Mouse (Mus musculus): ENCODE measurements around the gene Coro7. TPM values are rescaled to one million over a fixed set of nuclear protein-coding genes. Genes with fewer than 3 reads are reported as not detected.
A peak's percentile ranks its signal among the peaks of the same experiment; 100 is the strongest.

Coro7 gene
- polyA plus RNA-seq, 1 experiment: 60.6 TPM

DNA sequence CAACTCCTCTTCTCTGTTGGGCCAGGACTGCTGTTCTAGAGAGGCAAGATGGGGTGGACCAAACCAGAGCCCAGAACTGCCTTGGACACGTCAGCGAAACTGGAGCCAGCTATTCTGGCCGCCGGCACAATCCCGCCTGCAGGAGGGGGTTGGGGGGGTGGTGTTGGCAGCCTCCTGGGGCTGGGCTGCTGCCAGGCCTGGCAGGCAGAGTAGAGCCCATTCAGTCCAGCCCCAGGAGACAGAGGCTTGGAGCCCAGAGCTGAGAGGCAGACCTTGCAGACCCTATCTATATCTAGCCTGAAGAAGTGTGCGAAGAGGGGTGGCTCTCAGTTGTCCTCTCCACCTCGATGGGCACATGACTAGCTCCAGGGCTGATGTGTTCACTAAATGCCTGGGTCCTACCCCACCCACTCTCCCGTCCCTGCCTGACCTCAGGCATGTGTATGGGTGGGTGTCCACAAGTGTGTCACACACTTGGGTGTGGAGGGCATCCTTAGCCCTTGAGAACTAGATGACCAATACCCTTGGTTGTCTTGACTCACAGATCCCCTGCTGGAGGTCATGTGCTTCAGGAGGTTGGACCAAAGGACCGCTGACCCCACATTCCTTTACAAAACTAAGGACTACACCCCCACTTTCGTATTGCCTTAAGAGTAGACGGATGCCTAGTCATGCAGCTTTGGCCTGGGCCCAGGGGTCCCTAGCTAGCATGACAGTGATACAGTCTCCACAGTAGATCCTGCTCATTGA, 35.7 kb downstream of the Coro7 start:
- TF ChIP-seq POLR2A (IDR thresholded peaks at IDR 0.05; ENCODE audit: borderline replicate concordance, extremely low read depth, low read depth, low read length): no peak
- Histone ChIP-seq H3K4me1 (ENCODE audit: control insufficient read depth, insufficient read depth, low read length) (peaks cover 47% of the 10 kb centered on the region), H3K4me3 (replicated peaks; ENCODE audit: extremely low read depth, low read depth, low read length) (no peak overlapping the region)
- peak; percentile 84 for DNase-seq
- 21% methylated on average over 11 of the region's 11 CpGs for WGBS

DNA sequence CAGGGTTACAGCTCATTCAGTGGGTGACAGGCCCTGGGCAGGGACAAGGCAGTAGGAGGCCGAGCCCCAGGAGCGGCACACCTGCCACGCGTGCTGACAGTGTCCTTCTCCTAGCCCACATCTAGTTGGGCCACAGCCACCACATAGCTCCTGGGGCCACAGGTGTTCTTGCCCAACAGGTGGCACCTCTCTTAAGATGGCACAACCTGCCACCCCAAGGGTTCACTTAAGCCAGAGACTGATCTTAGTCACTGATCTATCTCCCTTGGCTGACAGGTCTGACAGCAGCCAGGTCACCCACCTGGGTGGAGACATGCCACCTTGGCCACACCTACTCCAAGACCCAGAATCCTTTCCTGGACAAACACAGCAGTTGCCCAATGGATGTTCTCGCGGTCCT, 36.6 kb downstream of the Coro7 start:
- WGBS: 45% methylated on average over 6 of the region's 6 CpGs
- Histone ChIP-seq H3K4me3 (replicated peaks; ENCODE audit: extremely low read depth, low read depth, low read length) (no peak overlapping the region), H3K4me1 (ENCODE audit: control insufficient read depth, insufficient read depth, low read length) (peaks cover 47% of the 10 kb centered on the region)
- TF ChIP-seq POLR2A (IDR thresholded peaks at IDR 0.05; ENCODE audit: borderline replicate concordance, extremely low read depth, low read depth, low read length) (no peak), CTCF (IDR thresholded peaks at IDR 0.05; ENCODE audit: insufficient read depth, low read length) (no peak)
- no peak for DNase-seq

DNA sequence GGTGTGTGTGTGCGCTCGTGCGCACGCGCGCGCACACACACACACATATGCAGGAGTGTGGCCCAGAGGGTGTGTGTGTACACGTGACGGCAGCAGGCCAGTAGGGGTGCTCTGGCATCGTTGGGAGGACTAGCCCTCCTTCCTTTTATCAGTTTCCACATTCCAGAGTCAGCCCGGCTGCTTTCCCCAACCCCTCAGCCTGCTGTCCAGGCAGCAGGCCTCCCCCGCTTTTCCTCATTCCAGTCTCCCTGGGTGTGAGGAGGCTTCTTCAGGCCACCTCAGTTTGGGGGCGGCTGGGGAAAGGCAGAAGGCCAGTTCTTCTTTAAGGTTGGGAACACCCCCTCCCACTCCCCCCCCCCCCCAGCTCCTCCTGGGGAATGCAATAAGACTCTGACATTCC, 37.4 kb downstream of the Coro7 start:
- TF ChIP-seq POLR2A (IDR thresholded peaks at IDR 0.05; ENCODE audit: borderline replicate concordance, extremely low read depth, low read depth, low read length) (peak; percentile 47; the same call in 1 of the 2 replicates), CTCF (IDR thresholded peaks at IDR 0.05; ENCODE audit: insufficient read depth, low read length) (no peak)
- 43% methylated on average over 13 of the region's 13 CpGs for WGBS
- no peak overlapping the region for H3K4me3 ChIP-seq (replicated peaks; ENCODE audit: extremely low read depth, low read depth, low read length)
- peaks cover 44% of the 10 kb centered on the region for H3K4me1 ChIP-seq (ENCODE audit: control insufficient read depth, insufficient read depth, low read length)
- peak; percentile 72 for DNase-seq

DNA sequence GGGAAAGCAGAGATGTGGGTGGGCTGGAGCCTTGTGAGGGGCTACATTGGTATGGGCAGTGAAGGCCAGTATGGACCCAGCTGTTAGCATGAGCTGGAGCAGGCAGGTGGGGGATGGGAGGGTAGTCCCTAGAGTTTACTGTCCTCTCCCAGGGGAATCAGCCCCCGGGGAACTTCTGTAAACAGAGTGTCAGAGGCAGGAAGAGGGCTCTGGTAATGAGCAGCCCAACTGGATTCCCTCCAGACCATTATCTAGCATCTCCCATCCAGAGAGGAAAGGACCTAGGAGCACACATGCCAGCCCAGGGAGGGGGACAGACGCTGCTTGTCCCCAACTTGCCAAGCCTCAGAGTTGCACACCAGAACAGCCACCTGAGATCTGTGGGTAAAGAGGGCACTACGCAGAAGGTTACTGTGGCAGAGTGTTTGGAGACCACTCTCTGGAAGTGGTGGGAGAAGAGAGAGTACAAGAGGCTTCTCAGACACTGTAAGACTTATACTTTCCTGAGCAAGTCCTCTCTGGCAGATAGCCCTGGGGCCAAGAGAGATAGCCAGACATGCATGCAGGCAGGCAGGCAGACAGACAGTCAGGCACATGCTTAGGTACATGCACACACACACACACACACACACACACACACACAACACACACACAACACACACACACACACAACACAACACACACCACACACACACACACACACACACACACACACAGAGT, 38.3 kb downstream of the Coro7 start:
- H3K4me1 ChIP-seq (ENCODE audit: control insufficient read depth, insufficient read depth, low read length): peaks cover 38% of the 10 kb centered on the region
- peak; percentile 52 for DNase-seq
- WGBS: 16% methylated on average over 3 of the region's 3 CpGs
- TF ChIP-seq POLR2A (IDR thresholded peaks at IDR 0.05; ENCODE audit: borderline replicate concordance, extremely low read depth, low read depth, low read length) (no peak), CTCF (IDR thresholded peaks at IDR 0.05; ENCODE audit: insufficient read depth, low read length) (no peak)
- peak overlapping the region; percentile 47 for H3K4me3 ChIP-seq (replicated peaks; ENCODE audit: extremely low read depth, low read depth, low read length)

DNA sequence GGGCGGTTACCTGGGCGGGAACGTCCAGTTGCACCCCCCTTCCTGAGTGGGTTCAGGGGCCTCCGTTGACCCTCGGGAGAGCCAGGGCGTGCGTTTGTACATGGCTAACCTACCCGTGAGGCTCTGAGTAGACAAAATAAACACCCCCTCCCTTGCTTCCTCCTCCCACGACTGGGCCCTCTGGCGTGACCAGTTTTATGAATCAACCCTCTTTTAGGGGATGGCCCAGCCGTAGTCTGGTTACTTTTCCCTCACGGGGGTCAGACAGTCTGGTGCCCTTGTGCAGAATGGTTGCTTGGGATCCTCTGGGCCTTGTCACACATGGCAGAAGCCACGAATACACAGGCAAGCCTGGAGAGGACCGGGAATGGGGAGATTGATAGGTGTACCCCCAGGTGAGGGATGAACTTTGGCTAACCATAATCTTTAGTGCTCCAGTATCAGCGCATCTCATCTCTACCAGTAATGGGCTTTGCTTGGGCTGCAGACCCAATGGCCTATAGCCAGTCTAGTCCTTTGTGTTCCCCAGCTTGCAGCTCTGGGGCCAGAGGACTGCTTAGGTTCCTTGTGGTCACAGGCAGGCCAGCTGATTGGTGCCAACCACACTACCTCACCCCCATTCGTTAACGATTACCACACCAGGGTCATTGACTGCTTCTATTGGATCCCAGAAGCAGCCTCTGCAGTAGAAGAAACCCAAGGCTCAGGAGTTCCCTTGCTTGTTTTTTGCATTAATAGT, 39.1 kb downstream of the Coro7 start:
- Histone ChIP-seq H3K4me3 (replicated peaks; ENCODE audit: extremely low read depth, low read depth, low read length) (peak overlapping the region; percentile 91), H3K4me1 (ENCODE audit: control insufficient read depth, insufficient read depth, low read length) (peaks cover 38% of the 10 kb centered on the region)
- TF ChIP-seq CTCF (IDR thresholded peaks at IDR 0.05; ENCODE audit: insufficient read depth, low read length) (no peak), POLR2A (IDR thresholded peaks at IDR 0.05; ENCODE audit: borderline replicate concordance, extremely low read depth, low read depth, low read length) (0 out of 2 replicates have a peak, but pooled peaks have one; percentile 11)
- 10% methylated on average over 17 of the region's 17 CpGs for WGBS
- DNase-seq: peak; percentile 51

GRCm38 (mm10) chr16:4639831-4640237, 39.7 kb downstream of the Coro7 start, which contains the start of the genes Vasn and Dnaja3:
Gene Vasn (plus strand): TSS chr16:4639941.
Gene Dnaja3 (plus strand): TSS chr16:4639989.
- DNase-seq: peak; percentile 91
- Histone ChIP-seq H3K4me1 (ENCODE audit: control insufficient read depth, insufficient read depth, low read length) (peaks cover 38% of the 10 kb centered on the region), H3K4me3 (replicated peaks; ENCODE audit: extremely low read depth, low read depth, low read length) (peak within 1 kb of the TSS; percentile 91)
- WGBS: 6% methylated on average over 22 of the region's 22 CpGs
- TF ChIP-seq CTCF (IDR thresholded peaks at IDR 0.05; ENCODE audit: insufficient read depth, low read length): no peak
- peak; percentile 91; the same call in 1 of the 2 replicates for TF ChIP-seq POLR2A (IDR thresholded peaks at IDR 0.05; ENCODE audit: borderline replicate concordance, extremely low read depth, low read depth, low read length)

- no peak for DNase-seq
- WGBS: 83% methylated on average over 3 of the region's 3 CpGs
- TF ChIP-seq CTCF (IDR thresholded peaks at IDR 0.05; ENCODE audit: insufficient read depth, low read length) (no peak), POLR2A (IDR thresholded peaks at IDR 0.05; ENCODE audit: borderline replicate concordance, extremely low read depth, low read depth, low read length) (no peak)
Observed at GRCm38 (mm10) chr16:4638891-4639390, 40.6 kb downstream of the Coro7 start.

GRCm38 (mm10) chr16:4635760-4636159, 43.8 kb downstream of the Coro7 start:
- WGBS: 66% methylated on average over 4 of the region's 4 CpGs
- TF ChIP-seq CTCF (IDR thresholded peaks at IDR 0.05; ENCODE audit: insufficient read depth, low read length): no peak
- H3K4me1 ChIP-seq (ENCODE audit: control insufficient read depth, insufficient read depth, low read length): peaks cover 3% of the 10 kb centered on the region; the same call in 1 of the 2 replicates
- DNase-seq: no peak
- no peak overlapping the region for H3K4me3 ChIP-seq (replicated peaks; ENCODE audit: extremely low read depth, low read depth, low read length)

More at GRCm38 (mm10) chr16:4638891-4639390, 40.6 kb downstream of the Coro7 start:
- Histone ChIP-seq H3K4me1 (ENCODE audit: control insufficient read depth, insufficient read depth, low read length) (peaks cover 31% of the 10 kb centered on the region), H3K4me3 (replicated peaks; ENCODE audit: extremely low read depth, low read depth, low read length) (no peak overlapping the region)

DNA sequence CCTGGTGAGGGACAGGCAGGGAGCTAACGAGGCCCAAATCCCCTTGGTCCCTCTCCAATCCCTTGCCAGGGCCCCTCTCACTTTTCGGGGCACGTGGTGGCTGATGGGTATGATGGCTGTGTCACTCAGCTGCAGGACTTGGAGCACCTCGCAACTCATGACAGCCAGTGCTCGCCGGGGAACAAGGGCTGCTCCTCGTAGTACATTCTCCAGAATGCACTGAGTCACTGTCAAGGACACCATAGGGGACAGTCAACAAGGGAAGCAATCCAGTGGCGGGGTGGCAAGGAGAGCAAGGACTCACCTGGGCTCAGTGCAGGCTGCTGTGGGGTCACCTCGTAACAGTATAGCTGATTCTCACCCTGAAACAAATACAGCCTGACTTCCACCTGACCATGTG, 44.9 kb downstream of the Coro7 start:
- WGBS: 87% methylated on average over 9 of the region's 9 CpGs
- no peak overlapping the region for H3K4me3 ChIP-seq (replicated peaks; ENCODE audit: extremely low read depth, low read depth, low read length)
- no peaks in the 10 kb centered on the region for H3K4me1 ChIP-seq (ENCODE audit: control insufficient read depth, insufficient read depth, low read length)
- TF ChIP-seq CTCF (IDR thresholded peaks at IDR 0.05; ENCODE audit: insufficient read depth, low read length) (no peak), POLR2A (IDR thresholded peaks at IDR 0.05; ENCODE audit: borderline replicate concordance, extremely low read depth, low read depth, low read length) (no peak)
- DNase-seq: no peak
